Mouse (Mus musculus): ENCODE results near the gene Klhdc7b. TPM values are rescaled to one million over a fixed set of nuclear protein-coding genes. Genes with fewer than 3 reads are reported as not detected.

Klhdc7b gene
- polyA plus RNA-seq, 1 experiment: not detected

- no peaks in the 10 kb centered on the region for H3K27me3 ChIP-seq (ENCODE audit: control insufficient read depth, insufficient read depth, insufficient read length)
- H3K4me3 ChIP-seq: no peak overlapping the region
- no peak overlapping the region for H3ac ChIP-seq (ENCODE audit: control insufficient read depth, insufficient read length)
- no peaks in the 10 kb centered on the region for H3K79me2 ChIP-seq (ENCODE audit: control insufficient read depth, insufficient read depth)
- TF ChIP-seq USF1 (IDR thresholded peaks at IDR 0.05; ENCODE audit: low read depth): no peak
- TF ChIP-seq CEBPB (IDR thresholded peaks at IDR 0.05; ENCODE audit: insufficient read depth, poor library complexity, severe bottlenecking): no peak
- no peak for TF ChIP-seq MYOD1 (IDR thresholded peaks at IDR 0.05; ENCODE audit: control insufficient read depth in 1 of 3, insufficient read length in 2 of 3, low read depth in 2 of 3)
- TF ChIP-seq TCF12 (IDR thresholded peaks at IDR 0.05; ENCODE audit: insufficient read depth, poor library complexity, severe bottlenecking): no peak
- TF ChIP-seq MYOG (IDR thresholded peaks at IDR 0.05; ENCODE audit: control insufficient read depth in 1 of 3, insufficient read depth in 1 of 3, insufficient read length in 2 of 3, low read depth in 2 of 3): no peak
- TF ChIP-seq MAX (IDR thresholded peaks at IDR 0.05; ENCODE audit: low read depth): no peak
- no peak for TF ChIP-seq TCF3 (IDR thresholded peaks at IDR 0.05; ENCODE audit: insufficient read length, low read depth)
- no peak for TF ChIP-seq REST (IDR thresholded peaks at IDR 0.05; ENCODE audit: insufficient read depth, insufficient read length)
- no peaks in the 10 kb centered on the region for H3K36me3 ChIP-seq (ENCODE audit: control insufficient read depth, insufficient read depth)
- no peak overlapping the region for H3K4me2 ChIP-seq (ENCODE audit: low read depth)
Observed at GRCm38 (mm10) chr15:89404831-89405623, 20.3 kb downstream of the Klhdc7b start.

GRCm38 (mm10) chr15:89406691-89407090 lies 22.0 kb downstream of the Klhdc7b start:
- Histone ChIP-seq H3K27me3 (ENCODE audit: control insufficient read depth, insufficient read depth, insufficient read length) (no peaks in the 10 kb centered on the region), H3ac (ENCODE audit: control insufficient read depth, insufficient read length) (no peak overlapping the region), H3K79me2 (ENCODE audit: control insufficient read depth, insufficient read depth) (no peaks in the 10 kb centered on the region), H3K4me2 (ENCODE audit: low read depth) (no peak overlapping the region), H3K36me3 (ENCODE audit: control insufficient read depth, insufficient read depth) (no peaks in the 10 kb centered on the region), H3K4me3 (no peak overlapping the region)
- no peak for TF ChIP-seq MYOD1 (IDR thresholded peaks at IDR 0.05; ENCODE audit: control insufficient read depth in 1 of 3, insufficient read length in 2 of 3, low read depth in 2 of 3)
- TF ChIP-seq CEBPB (IDR thresholded peaks at IDR 0.05; ENCODE audit: insufficient read depth, poor library complexity, severe bottlenecking): no peak
- TF ChIP-seq TCF12 (IDR thresholded peaks at IDR 0.05; ENCODE audit: insufficient read depth, poor library complexity, severe bottlenecking): no peak
- no peak for TF ChIP-seq SRF (IDR thresholded peaks at IDR 0.05; ENCODE audit: control insufficient read depth, insufficient read length, low read depth)
- no peak for TF ChIP-seq TCF3 (IDR thresholded peaks at IDR 0.05; ENCODE audit: insufficient read length, low read depth)
- no peak for TF ChIP-seq REST (IDR thresholded peaks at IDR 0.05; ENCODE audit: insufficient read depth, insufficient read length)
- no peak for TF ChIP-seq POLR2AphosphoS2 (IDR thresholded peaks at IDR 0.05; ENCODE audit: insufficient read length, low read depth)
- no peak for TF ChIP-seq MYOG (IDR thresholded peaks at IDR 0.05; ENCODE audit: control insufficient read depth in 1 of 3, insufficient read depth in 1 of 3, insufficient read length in 2 of 3, low read depth in 2 of 3)
- no peak for TF ChIP-seq USF1 (IDR thresholded peaks at IDR 0.05; ENCODE audit: low read depth)
- no peak for TF ChIP-seq E2F4 (IDR thresholded peaks at IDR 0.05; ENCODE audit: insufficient read depth)
- TF ChIP-seq POLR2A (IDR thresholded peaks at IDR 0.05; ENCODE audit: insufficient read length, low read depth): no peak
- TF ChIP-seq MAX (IDR thresholded peaks at IDR 0.05; ENCODE audit: low read depth): no peak

- H3K79me2 ChIP-seq (ENCODE audit: control insufficient read depth, insufficient read depth): no peaks in the 10 kb centered on the region
- no peak within 1 kb of the TSS for H3K4me2 ChIP-seq (ENCODE audit: low read depth)
- H3K4me3 ChIP-seq: no peak within 1 kb of the TSS
- H3ac ChIP-seq (ENCODE audit: control insufficient read depth, insufficient read length): no peak within 1 kb of the TSS
- H3K27me3 ChIP-seq (ENCODE audit: control insufficient read depth, insufficient read depth, insufficient read length): no peaks in the 10 kb centered on the region
- H3K36me3 ChIP-seq (ENCODE audit: control insufficient read depth, insufficient read depth): no peaks in the 10 kb centered on the region
- TF ChIP-seq REST (IDR thresholded peaks at IDR 0.05; ENCODE audit: insufficient read depth, insufficient read length) (no peak), POLR2A (IDR thresholded peaks at IDR 0.05; ENCODE audit: insufficient read length, low read depth) (no peak), E2F4 (IDR thresholded peaks at IDR 0.05; ENCODE audit: insufficient read depth) (no peak), MYOG (IDR thresholded peaks at IDR 0.05; ENCODE audit: control insufficient read depth in 1 of 3, insufficient read depth in 1 of 3, insufficient read length in 2 of 3, low read depth in 2 of 3) (no peak), TCF3 (IDR thresholded peaks at IDR 0.05; ENCODE audit: insufficient read length, low read depth) (no peak), SRF (IDR thresholded peaks at IDR 0.05; ENCODE audit: control insufficient read depth, insufficient read length, low read depth) (no peak), CEBPB (IDR thresholded peaks at IDR 0.05; ENCODE audit: insufficient read depth, poor library complexity, severe bottlenecking) (no peak), MAX (IDR thresholded peaks at IDR 0.05; ENCODE audit: low read depth) (no peak), USF1 (IDR thresholded peaks at IDR 0.05; ENCODE audit: low read depth) (no peak), TCF12 (IDR thresholded peaks at IDR 0.05; ENCODE audit: insufficient read depth, poor library complexity, severe bottlenecking) (no peak), MYOD1 (IDR thresholded peaks at IDR 0.05; ENCODE audit: control insufficient read depth in 1 of 3, insufficient read length in 2 of 3, low read depth in 2 of 3) (no peak), POLR2AphosphoS2 (IDR thresholded peaks at IDR 0.05; ENCODE audit: insufficient read length, low read depth) (no peak)
Observed at GRCm38 (mm10) chr15:89410118-89410517, 25.4 kb downstream of the Klhdc7b start, which contains the start of gene Syce3. Gene Syce3 (minus strand): TSS chr15:89410503.

GRCm38 (mm10) chr15:89415282-89415681 lies 30.6 kb downstream of the Klhdc7b start:
- Histone ChIP-seq H3K36me3 (ENCODE audit: control insufficient read depth, insufficient read depth) (peaks cover 8% of the 10 kb centered on the region), H3K79me2 (ENCODE audit: control insufficient read depth, insufficient read depth) (no peaks in the 10 kb centered on the region), H3K27me3 (ENCODE audit: control insufficient read depth, insufficient read depth, insufficient read length) (no peaks in the 10 kb centered on the region), H3ac (ENCODE audit: control insufficient read depth, insufficient read length) (no peak overlapping the region), H3K4me2 (ENCODE audit: low read depth) (no peak overlapping the region), H3K4me3 (no peak overlapping the region)
- TF ChIP-seq TCF12 (IDR thresholded peaks at IDR 0.05; ENCODE audit: insufficient read depth, poor library complexity, severe bottlenecking): no peak
- TF ChIP-seq SRF (IDR thresholded peaks at IDR 0.05; ENCODE audit: control insufficient read depth, insufficient read length, low read depth): no peak
- TF ChIP-seq USF1 (IDR thresholded peaks at IDR 0.05; ENCODE audit: low read depth): no peak
- TF ChIP-seq REST (IDR thresholded peaks at IDR 0.05; ENCODE audit: insufficient read depth, insufficient read length): no peak

Data from myocyte (in vitro differentiated cells).